Mouse (Mus musculus): ENCODE results near the gene Arl5b. TPM values are rescaled to one million over a fixed set of nuclear protein-coding genes. Genes with fewer than 3 reads are reported as not detected.

The Arl5b gene
- total and polyA plus RNA-seq, 2 experiments from 2014 or later, result 17.7 to 35.8 TPM

DNA sequence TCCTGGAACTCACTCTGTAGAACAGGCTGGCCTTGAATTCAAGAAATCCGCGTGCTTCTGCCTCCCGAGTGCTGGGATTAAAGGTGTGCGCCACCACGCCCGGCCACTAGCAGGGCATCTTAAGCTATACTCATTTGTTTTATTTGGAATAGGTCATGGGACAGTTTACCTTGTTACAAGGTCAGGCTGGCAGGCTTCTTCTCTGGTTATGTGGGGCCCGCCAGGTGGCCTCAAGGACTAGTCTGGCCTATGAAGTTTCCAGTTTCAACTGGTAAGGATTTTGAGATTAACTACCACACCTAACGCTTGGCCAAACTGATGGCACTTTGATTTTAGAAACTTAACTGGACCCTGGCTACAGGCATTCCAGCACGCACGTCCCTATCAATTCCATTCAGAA is 5.3 kb downstream of the Arl5b start:
- Histone ChIP-seq H3K27me3 (ENCODE audit: insufficient read depth, low read length) (no peaks in the 10 kb centered on the region), H3K9ac (replicated peaks; ENCODE audit: low read length) (peak overlapping the region; percentile 92), H3K9me3 (ENCODE audit: low read length) (no peaks in the 10 kb centered on the region), H3K4me1 (ENCODE audit: insufficient read depth, low read length) (peaks cover 11% of the 10 kb centered on the region; the same call in 1 of the 2 replicates), H3K36me3 (ENCODE audit: insufficient read depth, low read length) (no peaks in the 10 kb centered on the region), H3K4me2 (ENCODE audit: low read depth, low read length) (peak overlapping the region; percentile 64), H3K27ac (peak overlapping the region; percentile 88), H3K4me3 (ENCODE audit: low read length) (peak overlapping the region; percentile 97)
- ATAC-seq, result no peak
- WGBS, result 16% methylated on average over 10 of the region's 10 CpGs
- no peak for TF ChIP-seq CTCF (IDR thresholded peaks at IDR 0.05; ENCODE audit: low read depth)
- DNase-seq (ENCODE audit: low spot score), result no peak

DNA sequence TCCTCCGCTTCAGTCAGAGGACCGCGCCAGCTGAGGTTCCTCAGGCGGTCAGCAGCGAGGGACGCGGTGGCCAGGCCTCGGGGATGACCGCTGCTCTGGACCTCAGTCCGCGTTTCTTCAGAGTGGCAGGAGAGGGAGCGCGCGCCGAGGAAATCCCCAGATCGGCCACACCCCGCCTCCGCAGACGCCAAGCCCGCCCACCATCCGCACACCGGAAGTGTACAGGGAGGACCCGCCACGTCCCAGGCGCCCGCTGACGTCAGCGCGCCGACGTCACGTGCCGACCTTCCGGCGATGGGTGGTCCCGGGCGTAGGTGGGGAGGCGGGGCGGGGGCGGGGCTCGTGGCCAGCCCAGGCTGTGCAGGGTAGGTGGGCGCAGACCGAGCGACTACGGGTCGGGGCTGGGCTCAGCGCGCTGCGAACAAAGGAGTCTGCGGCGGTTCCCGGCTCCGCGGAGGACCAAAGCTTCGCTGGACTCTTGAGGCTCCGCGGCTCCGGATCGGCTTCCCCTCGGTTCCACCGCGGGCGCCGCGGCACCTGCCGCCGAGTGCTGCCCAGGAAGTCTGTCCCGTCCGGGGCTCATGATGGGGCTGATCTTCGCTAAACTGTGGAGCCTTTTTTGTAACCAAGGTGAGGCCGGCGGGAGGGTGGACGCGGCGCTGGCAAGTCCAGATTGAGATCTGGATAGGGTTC is 5.9 kb downstream of the Arl5b start, which contains the start of gene Nsun6:
Gene Nsun6, minus strand, starts transcription at position 125 of the 693 bp plus-strand sequence.
- TF ChIP-seq CTCF (IDR thresholded peaks at IDR 0.05; ENCODE audit: low read depth), result peak; percentile 52
- ATAC-seq (peak; percentile 99), DNase-seq (ENCODE audit: low spot score) (peak; percentile 98)
- H3K4me1 ChIP-seq (ENCODE audit: insufficient read depth, low read length), result peaks cover 11% of the 10 kb centered on the region; the same call in 1 of the 2 replicates
- no peaks in the 10 kb centered on the region for H3K27me3 ChIP-seq (ENCODE audit: insufficient read depth, low read length)
- peak within 1 kb of the TSS; percentile 97 for H3K4me3 ChIP-seq (ENCODE audit: low read length)
- H3K9ac ChIP-seq (replicated peaks; ENCODE audit: low read length), result peak within 1 kb of the TSS; percentile 92
- WGBS, result 0% methylated on average over 63 of the region's 75 CpGs
- no peaks in the 10 kb centered on the region for H3K9me3 ChIP-seq (ENCODE audit: low read length)
- peak within 1 kb of the TSS; percentile 64 for H3K4me2 ChIP-seq (ENCODE audit: low read depth, low read length)
- no peaks in the 10 kb centered on the region for H3K36me3 ChIP-seq (ENCODE audit: insufficient read depth, low read length)
- H3K27ac ChIP-seq, result peak within 1 kb of the TSS; percentile 93

DNA sequence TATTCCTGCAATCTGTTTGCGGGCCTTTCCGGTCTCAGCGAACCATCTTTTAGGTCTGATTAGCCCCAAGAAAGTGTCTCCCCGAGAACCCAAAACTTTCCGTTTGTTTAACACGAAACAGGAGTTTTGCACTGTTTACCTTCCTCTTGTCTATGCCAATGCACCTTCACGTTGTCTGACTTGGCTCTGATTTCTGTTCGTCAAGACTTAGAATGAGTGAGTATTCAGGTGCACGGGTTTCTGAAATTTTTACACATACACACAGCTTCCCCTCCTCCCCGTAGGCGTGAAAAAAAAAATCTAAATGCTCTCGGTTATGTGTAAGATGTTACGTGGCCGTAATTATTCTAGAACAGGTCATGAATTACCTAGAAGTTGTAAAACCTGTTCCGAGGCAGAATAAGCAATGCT is 6.6 kb downstream of the Arl5b start:
- H3K4me2 ChIP-seq (ENCODE audit: low read depth, low read length), result peak overlapping the region; percentile 64
- H3K9ac ChIP-seq (replicated peaks; ENCODE audit: low read length), result peak overlapping the region; percentile 92
- H3K9me3 ChIP-seq (ENCODE audit: low read length), result no peaks in the 10 kb centered on the region
- no peaks in the 10 kb centered on the region for H3K36me3 ChIP-seq (ENCODE audit: insufficient read depth, low read length)
- ATAC-seq (no peak), DNase-seq (ENCODE audit: low spot score) (peak; percentile 41)
- no peak for TF ChIP-seq CTCF (IDR thresholded peaks at IDR 0.05; ENCODE audit: low read depth)
- H3K4me3 ChIP-seq (ENCODE audit: low read length), result peak overlapping the region; percentile 97
- H3K4me1 ChIP-seq (ENCODE audit: insufficient read depth, low read length), result peaks cover 11% of the 10 kb centered on the region; the same call in 1 of the 2 replicates
- H3K27me3 ChIP-seq (ENCODE audit: insufficient read depth, low read length), result no peaks in the 10 kb centered on the region
- peak overlapping the region; percentile 93 for H3K27ac ChIP-seq
- WGBS, result under 1% methylated on average over 15 of the region's 15 CpGs

DNA sequence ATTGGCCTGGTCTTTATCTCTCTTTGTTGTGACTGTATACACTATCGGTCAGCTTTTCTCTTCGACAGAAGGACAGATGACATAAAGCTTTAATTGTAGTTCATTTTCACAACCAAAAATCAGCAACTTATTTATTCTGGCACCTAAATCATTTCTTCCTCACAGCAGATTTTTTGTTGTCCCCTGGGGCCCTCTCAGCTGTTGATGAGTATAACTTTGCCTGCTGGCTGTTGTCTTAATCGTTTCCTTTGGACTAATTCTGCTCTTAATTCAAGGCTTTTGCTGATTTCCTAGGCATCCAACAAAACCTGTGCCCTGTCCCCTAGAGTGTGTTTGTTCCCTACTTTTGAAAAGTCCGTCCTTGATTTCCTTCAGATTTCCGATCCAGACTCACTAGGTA is 9.0 kb downstream of the Arl5b start:
- H3K4me3 ChIP-seq (ENCODE audit: low read length), result no peak overlapping the region
- H3K36me3 ChIP-seq (ENCODE audit: insufficient read depth, low read length), result no peaks in the 10 kb centered on the region
- H3K4me2 ChIP-seq (ENCODE audit: low read depth, low read length), result no peak overlapping the region
- ATAC-seq (no peak), DNase-seq (ENCODE audit: low spot score) (no peak)
- WGBS, result 77% methylated on average over 5 of the region's 5 CpGs
- no peak overlapping the region for H3K9ac ChIP-seq (replicated peaks; ENCODE audit: low read length)
- no peaks in the 10 kb centered on the region for H3K9me3 ChIP-seq (ENCODE audit: low read length)
- no peak for TF ChIP-seq CTCF (IDR thresholded peaks at IDR 0.05; ENCODE audit: low read depth)
- H3K27me3 ChIP-seq (ENCODE audit: insufficient read depth, low read length), result no peaks in the 10 kb centered on the region
- peaks cover 11% of the 10 kb centered on the region; the same call in 1 of the 2 replicates for H3K4me1 ChIP-seq (ENCODE audit: insufficient read depth, low read length)
- H3K27ac ChIP-seq, result no peak overlapping the region

DNA sequence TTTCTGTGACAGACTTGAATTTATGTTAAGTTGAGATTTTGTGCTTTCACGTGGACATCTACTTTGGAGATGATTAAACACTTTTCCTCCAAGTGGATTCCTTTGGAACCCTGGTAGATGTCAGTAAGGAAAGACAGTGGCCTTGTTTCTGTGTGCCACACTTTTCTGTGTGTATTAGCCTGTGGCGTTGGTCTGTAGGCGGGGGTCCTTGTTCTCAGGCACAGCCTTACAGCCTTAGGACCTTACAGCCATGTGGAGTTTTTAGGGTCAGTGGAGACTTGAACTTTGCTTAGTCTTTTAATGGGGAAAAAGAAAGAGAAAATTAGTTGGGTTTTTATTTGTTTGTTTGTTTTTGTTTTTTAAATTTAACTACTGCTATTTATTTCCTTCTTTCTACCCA is 11.7 kb downstream of the Arl5b start:
- no peaks in the 10 kb centered on the region for H3K9me3 ChIP-seq (ENCODE audit: low read length)
- 86% methylated on average over 3 of the region's 3 CpGs for WGBS
- no peak overlapping the region for H3K4me2 ChIP-seq (ENCODE audit: low read depth, low read length)
- TF ChIP-seq CTCF (IDR thresholded peaks at IDR 0.05; ENCODE audit: low read depth), result no peak
- no peaks in the 10 kb centered on the region for H3K27me3 ChIP-seq (ENCODE audit: insufficient read depth, low read length)
- ATAC-seq, result no peak
- no peak overlapping the region for H3K9ac ChIP-seq (replicated peaks; ENCODE audit: low read length)
- peaks cover 27% of the 10 kb centered on the region for H3K4me1 ChIP-seq (ENCODE audit: insufficient read depth, low read length)
- no peaks in the 10 kb centered on the region for H3K36me3 ChIP-seq (ENCODE audit: insufficient read depth, low read length)
- H3K4me3 ChIP-seq (ENCODE audit: low read length), result no peak overlapping the region
- H3K27ac ChIP-seq, result no peak overlapping the region
- DNase-seq (ENCODE audit: low spot score), result no peak

DNA sequence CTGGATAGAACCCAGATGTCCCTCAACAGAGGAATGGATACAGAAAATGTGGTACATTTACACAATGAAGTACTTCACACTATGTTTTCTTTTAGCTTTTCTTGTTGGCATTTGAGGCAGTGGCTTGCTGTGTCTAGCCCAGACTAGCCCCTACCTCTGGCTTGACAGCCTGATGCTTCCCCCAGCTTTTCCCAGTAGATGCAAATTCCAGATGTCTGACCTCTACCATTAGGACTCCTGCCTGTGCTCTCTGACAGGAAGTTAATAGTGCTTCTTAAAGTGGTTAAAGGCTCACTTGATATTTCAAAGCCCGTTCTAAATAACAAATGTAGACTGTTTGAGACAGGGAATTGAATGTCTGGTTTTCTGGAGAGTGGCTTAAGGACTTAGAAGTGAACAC is 14.6 kb downstream of the Arl5b start:
- Histone ChIP-seq H3K9ac (replicated peaks; ENCODE audit: low read length) (no peak overlapping the region), H3K9me3 (ENCODE audit: low read length) (no peaks in the 10 kb centered on the region), H3K4me3 (ENCODE audit: low read length) (no peak overlapping the region), H3K4me1 (ENCODE audit: insufficient read depth, low read length) (peaks cover 16% of the 10 kb centered on the region; the same call in 1 of the 2 replicates), H3K27ac (no peak overlapping the region), H3K4me2 (ENCODE audit: low read depth, low read length) (no peak overlapping the region), H3K36me3 (ENCODE audit: insufficient read depth, low read length) (0 out of 2 replicates have a peak, but pooled peaks cover 6% of the 10 kb centered on the region), H3K27me3 (ENCODE audit: insufficient read depth, low read length) (no peaks in the 10 kb centered on the region)
- TF ChIP-seq CTCF (IDR thresholded peaks at IDR 0.05; ENCODE audit: low read depth), result no peak
- ATAC-seq (no peak), DNase-seq (ENCODE audit: low spot score) (no peak)
- 92% methylated on average over 1 of the region's 1 CpGs for WGBS
